Mouse (Mus musculus): ENCODE measurements at regions not wholly inside any gene's neighbourhood (a gene's known extent, or its start where the extent isn't known, plus 50 kb on each side); places are given as distances from the start of the nearest gene placed in this dataset.

DNA sequence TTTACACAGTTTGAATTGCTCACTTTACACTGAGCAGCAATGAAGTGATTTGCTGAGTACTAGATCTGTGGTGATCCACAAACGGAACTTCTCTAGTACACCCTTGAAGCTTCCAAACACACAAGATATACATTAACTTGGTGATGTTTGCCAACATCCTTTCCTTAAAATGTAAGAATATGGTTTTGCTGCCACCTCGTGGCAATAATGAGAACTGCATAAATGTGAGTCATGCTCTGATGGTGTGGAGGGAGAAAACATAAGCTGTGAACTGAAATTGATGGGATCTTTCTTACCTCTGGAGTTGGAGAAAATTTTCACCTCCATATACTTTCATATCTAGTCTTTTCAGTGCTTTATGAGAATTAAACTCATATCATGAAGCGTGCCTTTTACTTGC, 51.6 kb downstream of the Bex3 start:
- peak; percentile 26 for DNase-seq (ENCODE audit: low spot score)
- Histone ChIP-seq H3K27ac (no peak overlapping the region), H3K27me3 (ENCODE audit: insufficient read depth, poor library complexity, severe bottlenecking) (no peaks in the 10 kb centered on the region; the same call in 1 of the 2 replicates), H3K4me3 (no peak overlapping the region), H3K36me3 (no peaks in the 10 kb centered on the region), H3K4me1 (replicated peaks) (no peaks in the 10 kb centered on the region), H3K9me3 (no peaks in the 10 kb centered on the region)
- 13% methylated on average over 3 of the region's 3 CpGs for WGBS

GRCm38 (mm10) chrX:136365809-136366208, 95.8 kb downstream of the Bex3 start:
- H3K27ac ChIP-seq: no peak overlapping the region
- no peak overlapping the region for H3K4me3 ChIP-seq
- H3K27me3 ChIP-seq (ENCODE audit: insufficient read depth, poor library complexity, severe bottlenecking): no peaks in the 10 kb centered on the region
- H3K9me3 ChIP-seq: no peaks in the 10 kb centered on the region
- H3K36me3 ChIP-seq: no peaks in the 10 kb centered on the region
- no peak for DNase-seq (ENCODE audit: low spot score)
- WGBS: 59% methylated on average over 2 of the region's 2 CpGs
- H3K4me1 ChIP-seq (replicated peaks): no peaks in the 10 kb centered on the region
